Comparison of ENCODE assay signal across 9 mouse cellular contexts in genomic region chr13:24375320-24376203, GRCm38 (mm10). TPM values are rescaled to one million over a fixed set of nuclear protein-coding genes. Genes with fewer than 3 reads are reported as not detected.
DNase-seq lines count a peak whose midpoint lies in the region; ATAC-seq and TF ChIP-seq lines count a peak whose summit lies in the region.
"Had no signal": no experiment of that assay in that cellular context is flagged by ENCODE, and none has a peak within 500 bp of the region (broad histone marks: within the 10 kb centered on the region; RNA-seq: fewer than 3 reads in every experiment).

No protein-coding gene starts in this region.

- H3K9ac ChIP-seq in heart, adult 2 months (ENCODE audit: low read depth, low read length): no peak overlapping the region
- no peak overlapping the region for H3K9ac ChIP-seq in heart, postnatal 0 days (replicated peaks; ENCODE audit: low read depth, low read length)
- H3K9ac ChIP-seq in forebrain, embryonic 13.5 days: no peak overlapping the region
- H3K9ac ChIP-seq: midbrain, embryonic 12.5 days had no signal

- no peak for TF ChIP-seq EP300 in heart, adult 2 months (IDR thresholded peaks at IDR 0.05; ENCODE audit: insufficient read depth, low read depth, low read length)
- TF ChIP-seq EP300 in heart, postnatal 0 days (IDR thresholded peaks at IDR 0.05; ENCODE audit: low read depth): no peak

- H3K9me3 ChIP-seq in heart, embryonic 10.5 days: no peaks in the 10 kb centered on the region
- no peaks in the 10 kb centered on the region for H3K9me3 ChIP-seq in heart, postnatal 0 days (replicated peaks; ENCODE audit: control insufficient read depth, low read length)
- no peaks in the 10 kb centered on the region for H3K9me3 ChIP-seq in forebrain, embryonic 13.5 days (replicated peaks)
- H3K9me3 ChIP-seq: midbrain, embryonic 12.5 days had no signal

- no peak for TF ChIP-seq CTCF in heart, adult 2 months (IDR thresholded peaks at IDR 0.05)
- TF ChIP-seq CTCF in heart, postnatal 0 days (IDR thresholded peaks at IDR 0.05; ENCODE audit: low read depth): no peak

- H3K79me2 ChIP-seq in heart, adult 2 months (replicated peaks; ENCODE audit: control insufficient read depth, insufficient read depth, low read length): no peaks in the 10 kb centered on the region
- no peaks in the 10 kb centered on the region for H3K79me2 ChIP-seq in myocyte (ENCODE audit: control insufficient read depth, insufficient read depth)

- intact Hi-C loops in heart, adult 2 months (cut with DNase I): loop anchor here (5.0 kb wide), 1 partner anchor 38 kb away; no protein-coding TSS in a partner anchor

- no peaks in the 10 kb centered on the region; the same call in 1 of the 2 replicates for H3K36me3 ChIP-seq in heart, adult 2 months (ENCODE audit: control insufficient read depth, insufficient read depth, low read length)
- H3K36me3 ChIP-seq in heart, embryonic 10.5 days: no peaks in the 10 kb centered on the region
- H3K36me3 ChIP-seq in heart, postnatal 0 days (replicated peaks; ENCODE audit: control insufficient read depth, insufficient read depth, low read length): no peaks in the 10 kb centered on the region
- no peaks in the 10 kb centered on the region for H3K36me3 ChIP-seq in myocyte (ENCODE audit: control insufficient read depth, insufficient read depth)
- no peaks in the 10 kb centered on the region for H3K36me3 ChIP-seq in forebrain, embryonic 13.5 days (ENCODE audit: poor library complexity, severe bottlenecking)
- H3K36me3 ChIP-seq: midbrain, embryonic 12.5 days had no signal

- H3K4me1 ChIP-seq in heart, adult 2 months (ENCODE audit: control insufficient read depth, insufficient read depth, low read length): peaks cover 7% of the 10 kb centered on the region
- peaks cover 4% of the 10 kb centered on the region; the same call in 1 of the 2 replicates for H3K4me1 ChIP-seq in heart, embryonic 10.5 days
- peaks cover 9% of the 10 kb centered on the region; the same call in 1 of the 2 replicates for H3K4me1 ChIP-seq in heart, postnatal 0 days (ENCODE audit: control insufficient read depth, insufficient read depth)
- H3K4me1 ChIP-seq in forebrain, embryonic 13.5 days: no peaks in the 10 kb centered on the region
- H3K4me1 ChIP-seq: midbrain, embryonic 12.5 days had no signal

- peak overlapping the region; percentile 45 for H3K27ac ChIP-seq in heart, adult 2 months
- H3K27ac ChIP-seq in heart, embryonic 10.5 days: no peak overlapping the region
- H3K27ac ChIP-seq in heart, postnatal 0 days (ENCODE audit: low read depth): peak overlapping the region; percentile 58; the same call in 1 of the 2 replicates
- H3K27ac ChIP-seq in forebrain, embryonic 13.5 days: no peak overlapping the region
- H3K27ac ChIP-seq: midbrain, embryonic 12.5 days had no signal

- H3K4me2 ChIP-seq in heart, postnatal 0 days (ENCODE audit: low read depth, low read length): no peak overlapping the region
- H3K4me2 ChIP-seq in myocyte (ENCODE audit: low read depth): peak overlapping the region; percentile 26
- H3K4me2 ChIP-seq in forebrain, embryonic 13.5 days: no peak overlapping the region
- H3K4me2 ChIP-seq: midbrain, embryonic 12.5 days had no signal

- H3K27me3 ChIP-seq in heart, adult 2 months (ENCODE audit: control insufficient read depth, insufficient read depth, low read length): no peaks in the 10 kb centered on the region
- no peaks in the 10 kb centered on the region for H3K27me3 ChIP-seq in heart, embryonic 10.5 days (ENCODE audit: insufficient read depth, poor library complexity, severe bottlenecking)
- H3K27me3 ChIP-seq in heart, postnatal 0 days (ENCODE audit: control insufficient read depth, insufficient read depth, low read length): no peaks in the 10 kb centered on the region
- no peaks in the 10 kb centered on the region for H3K27me3 ChIP-seq in myocyte (ENCODE audit: control insufficient read depth, insufficient read depth, insufficient read length)
- no peaks in the 10 kb centered on the region for H3K27me3 ChIP-seq in forebrain, embryonic 13.5 days
- H3K27me3 ChIP-seq: midbrain, embryonic 12.5 days had no signal

- WGBS in heart, adult 2 months: 24% methylated on average over 7 of the region's 7 CpGs
- 53% methylated on average over 7 of the region's 7 CpGs for WGBS in heart, embryonic 10.5 days
- 33% methylated on average over 7 of the region's 7 CpGs for WGBS in heart, postnatal 0 days
- WGBS in forebrain, embryonic 13.5 days: 86% methylated on average over 7 of the region's 7 CpGs

- no peak overlapping the region for H3K4me3 ChIP-seq in heart, adult 2 months
- no peak overlapping the region for H3K4me3 ChIP-seq in heart, embryonic 10.5 days
- H3K4me3 ChIP-seq in heart, postnatal 0 days (ENCODE audit: low read depth, low read length): no peak overlapping the region
- no peak overlapping the region for H3K4me3 ChIP-seq in myocyte
- no peak overlapping the region for H3K4me3 ChIP-seq in forebrain, embryonic 13.5 days
- H3K4me3 ChIP-seq: midbrain, embryonic 12.5 days had no signal

- peak in 1 of 2 experiments; percentile 49 for DNase-seq in heart, adult 2 months
- no peak for DNase-seq in heart, embryonic 10.5 days (ENCODE audit: low spot score)
- peak; percentile 91 for DNase-seq in Muller cell, postnatal 12 days (ENCODE audit: inconsistent ontology term)
- DNase-seq in heart, postnatal 0 days (ENCODE audit: low spot score): peak; percentile 67
- no peak for DNase-seq in frontal cortex, postnatal 14 days (ENCODE audit: low spot score in 2 of 2)
- no peak for DNase-seq in spleen, postnatal 14 days (ENCODE audit: low spot score in 2 of 2)

- peak; percentile 90 for ATAC-seq in heart, postnatal 0 days (ENCODE audit: insufficient read depth, low read depth)
- ATAC-seq in forebrain, embryonic 13.5 days: no peak

- H3ac ChIP-seq in myocyte (ENCODE audit: control insufficient read depth, insufficient read length): no peak overlapping the region

- TF ChIP-seq POLR2A in heart, adult 2 months (IDR thresholded peaks at IDR 0.05; ENCODE audit: insufficient read depth, low read depth, low read length): no peak
- no peak for TF ChIP-seq POLR2A in myocyte (IDR thresholded peaks at IDR 0.05; ENCODE audit: insufficient read length, low read depth)

TF ChIP-seq in myocyte, 11 proteins besides CTCF, POLR2A, EP300 and RAD21:
- TF ChIP-seq MAX (IDR thresholded peaks at IDR 0.05; ENCODE audit: low read depth): no peak
- no peak for TF ChIP-seq USF1 (IDR thresholded peaks at IDR 0.05; ENCODE audit: low read depth)
- no peak for TF ChIP-seq TCF12 (IDR thresholded peaks at IDR 0.05; ENCODE audit: insufficient read depth, poor library complexity, severe bottlenecking)
- TF ChIP-seq TCF3 (IDR thresholded peaks at IDR 0.05; ENCODE audit: insufficient read length, low read depth): no peak
- TF ChIP-seq REST (IDR thresholded peaks at IDR 0.05; ENCODE audit: insufficient read depth, insufficient read length): no peak
- no peak for TF ChIP-seq MYOD1 (IDR thresholded peaks at IDR 0.05; ENCODE audit: control insufficient read depth in 1 of 3, insufficient read length in 2 of 3, low read depth in 2 of 3)
- TF ChIP-seq E2F4 (IDR thresholded peaks at IDR 0.05; ENCODE audit: insufficient read depth): no peak
- no peak for TF ChIP-seq POLR2AphosphoS2 (IDR thresholded peaks at IDR 0.05; ENCODE audit: insufficient read length, low read depth)
- TF ChIP-seq CEBPB (IDR thresholded peaks at IDR 0.05; ENCODE audit: insufficient read depth, poor library complexity, severe bottlenecking): no peak
- no peak for TF ChIP-seq SRF (IDR thresholded peaks at IDR 0.05; ENCODE audit: control insufficient read depth, insufficient read length, low read depth)
- no peak for TF ChIP-seq MYOG (IDR thresholded peaks at IDR 0.05; ENCODE audit: control insufficient read depth in 1 of 3, insufficient read depth in 1 of 3, insufficient read length in 2 of 3, low read depth in 2 of 3)

RNA-seq across cellular contexts. Expression of gene Cmah, which starts 48.4 kb away (rescaled TPM):
- 1 to 10 TPM; 2.7 to 4.0 TPM for total RNA-seq in heart, adult 2 months (2021)
- polyA plus RNA-seq in heart, adult 2 months (2012; rRNA removed): 0.84 and 1.4 TPM in 2 replicates
- 0.21 and 0.39 TPM in 2 replicates for polyA plus RNA-seq in heart, embryonic 10.5 days (2016; fragmentation: Nextera tagmentation; extraction: Ambion mirVana)
- total RNA-seq in heart, postnatal 0 days (2014; rRNA removed; ENCODE audit: low replicate concordance): 1.0 TPM in 1 of 2 replicates, not detected in the other
- 0.11 and 0.15 TPM in 2 replicates for polyA plus RNA-seq in heart, postnatal 0 days (2015; fragmentation: Nextera tagmentation; extraction: Ambion mirVana)
- polyA plus RNA-seq in myocyte (2012; fragmentation: generic; extraction: Trizol): 0.34 TPM
- polyA plus RNA-seq in forebrain, embryonic 13.5 days (2015; fragmentation: Nextera tagmentation; extraction: Ambion mirVana): 0.10 and 0.13 TPM in 2 replicates

Comparison
In these comparisons a context has a peak if more than half of its experiments do, and no peak if none do; other contexts are left out.
1. DNase-seq: peak in Muller cell, postnatal 12 days (single experiment) and heart, postnatal 0 days (single experiment); none in heart, embryonic 10.5 days (single experiment), frontal cortex, postnatal 14 days (0 of 2) and spleen, postnatal 14 days (0 of 2).
2. H3K27ac ChIP-seq: peak in heart, adult 2 months (single experiment) and heart, postnatal 0 days (single experiment); none in heart, embryonic 10.5 days (single experiment) and forebrain, embryonic 13.5 days (single experiment).